Mouse (Mus musculus) urinary bladder, postnatal 4 days (tissue): ENCODE results near the gene Plxdc2.

Experiments
- DNase-seq, 2 experiments: peaks; one replicate each; pipeline ENCODE4 v3.0.0; 2021 to 2022; ENCODE audit warnings: low spot score in 2 of 2

Gene Plxdc2

GRCm38 (mm10) chr2:16414340-16414976, 58.4 kb downstream of the Plxdc2 start:
- DNase-seq, result no peak

- DNase-seq, result no peak
Observed at GRCm38 (mm10) chr2:16439030-16439429, 82.9 kb downstream of the Plxdc2 start.

DNA sequence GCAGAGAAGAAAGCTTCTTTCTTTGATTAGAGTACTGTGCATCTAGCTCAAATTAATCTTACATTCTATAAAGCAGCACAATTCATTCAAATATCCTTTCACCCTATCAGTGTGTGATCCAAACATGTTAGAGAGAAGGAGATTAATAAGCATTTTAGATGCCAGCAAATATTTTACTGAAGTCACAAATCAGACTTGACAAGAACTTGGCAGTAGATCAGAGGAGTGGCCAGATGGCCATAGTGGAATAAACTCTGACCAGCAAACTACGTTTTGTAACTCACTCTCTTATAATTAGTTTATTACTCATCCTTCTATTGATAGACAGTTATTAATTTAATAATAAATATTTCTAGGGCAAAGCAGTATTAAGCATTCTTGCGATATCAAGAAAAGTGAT, 86.5 kb downstream of the Plxdc2 start:
- no peak for DNase-seq

GRCm38 (mm10) chr2:16447936-16448335, 91.8 kb downstream of the Plxdc2 start:
- no peak for DNase-seq

DNA sequence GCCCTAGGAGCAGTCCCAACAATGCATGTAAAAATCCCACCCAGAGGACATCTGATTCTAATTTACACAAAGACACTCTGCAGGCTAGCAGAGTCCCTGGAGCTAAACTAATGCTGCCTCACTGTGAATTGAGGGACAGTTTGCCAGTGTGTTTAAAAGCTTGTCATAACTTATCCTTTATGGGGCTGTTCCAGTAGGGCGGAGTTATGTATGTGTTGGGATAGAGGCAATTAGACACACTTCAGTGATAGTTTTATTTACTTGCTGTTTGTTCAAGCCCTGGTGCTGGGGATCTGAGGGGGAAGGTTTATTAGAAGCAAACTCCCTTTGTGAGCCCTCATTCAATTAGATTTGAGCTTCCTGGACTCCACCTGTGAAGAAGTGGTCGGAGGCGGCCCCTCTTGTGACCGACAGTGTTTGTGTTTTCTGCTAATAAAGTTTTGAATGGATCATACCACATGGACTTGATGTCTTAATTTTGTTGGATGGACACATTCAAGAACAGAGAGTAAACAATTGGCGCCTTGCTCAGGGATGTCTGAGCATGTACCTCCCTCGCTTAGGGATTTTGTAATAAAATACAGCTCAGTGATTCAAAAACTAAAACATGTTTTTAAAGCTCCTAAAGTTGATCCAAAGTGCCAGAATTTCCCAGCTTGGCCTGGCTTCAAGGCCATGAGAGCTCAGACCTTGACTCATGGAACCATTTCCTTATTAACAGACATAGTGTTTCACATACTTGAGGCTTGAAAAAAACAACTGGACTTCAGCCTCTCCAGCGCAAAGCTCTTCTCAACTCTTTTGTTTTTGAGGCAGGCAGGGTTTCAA, 94.9 kb downstream of the Plxdc2 start:
- peak in 1 of 2 experiments; percentile 68 for DNase-seq

DNA sequence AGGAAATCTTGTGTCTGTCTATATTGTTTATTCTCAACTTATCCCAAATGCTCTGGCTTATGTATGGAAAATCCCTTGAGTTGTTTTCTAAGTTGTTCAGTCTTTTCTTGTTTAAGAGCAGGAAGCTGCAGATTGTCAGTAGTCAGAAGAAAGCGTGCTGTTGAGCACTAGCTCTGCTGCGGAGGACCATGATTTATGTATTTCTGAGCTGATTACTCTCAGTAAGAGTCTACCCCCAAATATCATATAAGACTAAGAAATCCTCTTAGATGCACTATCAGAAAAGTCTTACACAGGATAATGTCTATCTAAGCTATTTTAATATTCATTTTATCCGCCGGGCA, 95.5 kb downstream of the Plxdc2 start:
- DNase-seq, result no peak

- DNase-seq, result no peak
Observed at GRCm38 (mm10) chr2:16452080-16452479, 96.0 kb downstream of the Plxdc2 start.

- DNase-seq, result no peak
Observed at GRCm38 (mm10) chr2:16456264-16456780, 100.2 kb downstream of the Plxdc2 start.

DNA sequence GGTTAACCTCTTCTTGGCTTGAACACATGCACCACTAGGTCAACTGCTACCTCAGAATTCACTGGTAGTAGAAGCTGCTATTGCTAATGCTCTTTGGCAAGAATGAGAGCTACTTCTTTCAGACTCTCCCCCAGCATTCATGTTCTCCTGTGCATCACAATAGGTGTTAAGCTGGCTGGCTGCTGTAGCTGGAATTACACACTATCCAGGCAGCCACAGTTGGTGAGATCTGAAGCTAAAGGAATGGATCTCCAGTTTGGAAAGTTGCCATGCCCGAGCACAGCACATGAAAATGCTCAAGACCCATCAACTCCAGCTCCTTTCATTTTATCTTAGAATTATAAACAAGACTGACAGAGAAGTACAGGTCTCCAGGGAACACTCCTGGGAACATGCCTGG, 103.4 kb downstream of the Plxdc2 start:
- DNase-seq, result no peak

DNA sequence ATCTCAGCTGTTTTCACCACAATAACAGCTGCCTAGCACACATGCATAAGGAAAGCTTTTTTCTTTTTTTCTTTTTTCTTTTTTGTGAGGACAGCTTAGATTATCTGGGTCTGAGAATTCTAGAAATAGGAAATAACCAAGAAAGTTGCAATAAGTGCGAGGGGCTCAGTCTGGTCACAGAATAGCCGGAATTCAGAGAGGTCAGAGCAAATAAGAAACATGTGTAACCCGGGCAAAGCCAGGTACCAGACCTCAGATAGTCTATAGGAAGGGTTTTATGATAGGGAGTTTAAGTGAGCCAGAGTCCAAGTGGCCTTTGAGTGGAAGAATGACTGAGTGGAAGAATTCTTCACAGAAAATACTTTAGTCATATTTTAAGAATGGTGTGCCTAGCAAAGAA, 114.0 kb downstream of the Plxdc2 start:
- DNase-seq, result no peak

DNA sequence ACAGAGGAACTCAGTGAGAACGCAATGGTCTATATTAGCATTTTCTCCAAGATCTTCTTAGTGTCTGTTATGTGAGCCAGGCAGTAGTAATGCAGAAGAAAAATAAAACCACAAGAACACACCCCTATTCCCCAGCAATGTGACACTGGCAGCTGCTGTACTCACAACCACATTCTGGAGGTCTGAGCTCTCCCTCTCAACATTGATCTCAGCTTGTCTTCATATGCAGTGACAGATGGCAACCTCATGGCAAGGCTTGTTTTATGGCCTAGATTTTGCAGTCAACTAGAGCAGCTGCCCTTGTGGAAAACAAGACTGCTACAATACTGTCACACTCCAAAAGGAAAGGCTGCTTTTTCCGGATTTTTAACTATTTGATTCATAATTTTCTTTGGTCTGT, 127.8 kb downstream of the Plxdc2 start:
- DNase-seq, result no peak

GRCm38 (mm10) chr2:16485970-16486369, 129.9 kb downstream of the Plxdc2 start:
- no peak for DNase-seq

DNA sequence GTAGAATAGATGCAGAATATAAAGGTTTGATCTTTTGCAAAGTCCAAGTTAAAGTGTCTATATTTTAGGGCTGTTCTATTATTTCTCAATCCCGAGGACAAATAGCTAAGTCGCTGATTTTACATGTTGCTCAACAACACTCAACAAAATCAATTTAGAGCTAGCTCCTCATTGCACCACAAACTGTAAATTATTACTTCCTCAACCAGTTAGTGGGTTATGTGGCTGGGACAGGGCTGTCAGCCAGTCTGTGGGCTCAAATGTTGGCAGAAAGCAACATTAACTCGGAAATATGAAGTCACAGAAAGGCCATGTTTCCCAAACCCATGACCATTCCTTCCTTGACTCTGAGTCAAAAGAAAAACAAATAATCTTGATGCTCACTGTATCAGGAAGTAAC, 135.1 kb downstream of the Plxdc2 start:
- DNase-seq, result no peak

DNA sequence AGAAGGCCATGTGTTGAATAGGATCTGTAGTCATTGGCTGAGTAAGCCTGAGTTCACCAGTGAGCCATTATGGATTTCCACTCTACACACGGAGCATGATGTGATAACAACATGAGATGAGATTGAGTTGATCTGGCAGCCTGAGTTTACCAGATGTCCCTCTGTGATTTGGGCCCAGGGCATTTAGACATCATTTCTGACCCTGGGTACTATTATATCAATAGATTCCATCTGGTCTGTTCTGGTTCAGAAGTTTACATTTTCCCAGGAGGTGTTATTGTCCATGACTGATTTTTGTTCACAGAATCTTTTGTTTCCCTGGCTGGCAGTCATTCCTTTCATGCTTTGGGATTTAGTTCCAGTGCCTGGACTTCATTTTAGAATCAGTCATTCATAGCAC, 146.7 kb downstream of the Plxdc2 start:
- no peak for DNase-seq

- DNase-seq, result no peak
Observed at GRCm38 (mm10) chr2:16507540-16508230, 151.6 kb downstream of the Plxdc2 start.

GRCm38 (mm10) chr2:16518148-16518547, 162.0 kb downstream of the Plxdc2 start:
- no peak for DNase-seq

DNA sequence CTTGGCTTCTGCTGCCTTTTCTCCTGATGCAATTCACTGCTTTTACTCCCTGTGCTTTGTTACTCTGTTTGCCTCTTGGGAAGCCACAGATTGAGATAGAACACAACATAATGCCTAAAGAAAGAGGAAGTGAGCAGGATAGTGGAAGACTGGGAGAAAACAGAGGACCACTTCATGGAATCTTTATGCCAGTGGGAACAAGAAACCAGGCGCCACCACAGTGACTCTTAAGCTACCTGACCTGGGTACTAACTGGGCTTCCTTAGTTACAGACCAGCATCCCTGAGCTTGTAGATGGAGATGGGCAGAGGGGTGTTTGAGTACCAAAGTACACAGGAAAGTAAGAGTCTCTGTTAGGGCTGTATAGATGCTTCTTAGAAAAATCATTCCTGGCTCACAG, 167.3 kb downstream of the Plxdc2 start:
- no peak for DNase-seq

DNA sequence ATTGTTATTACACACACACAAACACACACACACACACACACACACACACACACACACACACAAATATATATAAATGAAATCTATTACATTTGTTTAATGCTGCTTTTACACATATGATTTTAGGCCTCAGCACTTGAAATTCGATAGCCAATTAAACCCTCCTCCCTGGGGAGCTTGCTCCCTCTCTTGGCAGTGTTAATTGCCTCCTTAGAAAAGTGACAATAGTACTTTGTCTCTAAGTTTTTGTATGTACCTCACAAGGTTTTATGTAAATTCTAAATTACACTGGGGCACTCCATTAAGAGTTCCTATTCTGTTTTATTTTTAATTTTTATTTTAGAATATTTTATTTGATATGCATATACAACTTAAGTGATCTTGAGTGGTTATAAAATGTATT, 176.1 kb downstream of the Plxdc2 start:
- DNase-seq, result no peak

DNA sequence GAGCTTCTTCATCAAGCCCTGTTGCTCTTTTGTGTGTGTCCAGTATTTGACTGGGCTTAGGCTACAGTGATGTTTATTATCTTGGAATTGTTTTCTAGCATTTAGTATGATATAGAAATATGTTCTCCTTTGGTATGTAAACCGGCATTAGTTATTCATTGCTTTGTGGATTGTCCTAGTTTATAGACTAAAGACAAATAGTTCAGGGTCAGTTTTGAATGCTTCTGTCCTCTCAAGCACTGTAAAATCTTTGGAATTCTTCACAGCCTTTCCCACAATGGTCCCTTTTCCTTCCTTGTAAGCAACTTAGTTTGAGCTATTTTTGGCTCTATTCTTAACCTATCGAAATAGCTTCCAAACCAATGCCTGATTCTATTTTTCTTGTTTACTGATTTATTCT, 178.5 kb downstream of the Plxdc2 start:
- no peak for DNase-seq

DNA sequence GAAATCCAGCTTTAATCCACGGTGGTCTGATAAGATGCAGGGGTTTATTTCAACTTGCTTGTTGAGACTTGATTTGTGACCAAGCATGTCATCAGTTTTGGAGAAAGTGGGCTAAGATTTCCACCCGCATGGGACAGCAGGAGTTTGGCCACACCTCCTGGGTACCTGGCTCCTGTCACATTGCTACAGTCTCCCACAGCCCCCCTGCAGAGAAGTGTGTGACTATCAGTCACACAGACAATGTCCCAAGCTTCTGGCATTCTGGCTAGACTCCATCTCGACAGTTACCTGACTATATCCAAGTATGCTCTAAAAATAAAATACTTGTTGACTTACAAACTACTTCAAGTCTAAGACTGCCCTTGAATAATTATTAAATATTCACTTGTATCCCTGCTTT, 185.1 kb downstream of the Plxdc2 start:
- DNase-seq, result no peak

DNA sequence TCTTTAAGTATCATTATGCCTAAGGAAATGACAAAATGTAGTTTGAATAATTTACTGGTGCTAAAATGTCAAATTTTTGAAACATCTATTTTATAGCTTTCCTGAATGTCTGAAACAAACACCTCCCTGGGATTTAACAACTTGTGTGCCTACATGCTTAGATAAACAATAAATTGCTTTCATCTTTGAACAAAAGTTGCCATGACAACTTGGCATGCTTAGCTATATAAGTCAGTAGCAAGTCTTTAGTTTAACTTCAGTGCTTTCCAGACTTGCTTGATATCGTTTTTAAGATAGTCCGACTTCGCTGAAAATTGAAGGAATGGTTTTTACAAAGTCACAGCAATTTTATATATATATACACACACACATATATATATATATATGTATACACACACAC, 189.1 kb downstream of the Plxdc2 start:
- no peak for DNase-seq

DNA sequence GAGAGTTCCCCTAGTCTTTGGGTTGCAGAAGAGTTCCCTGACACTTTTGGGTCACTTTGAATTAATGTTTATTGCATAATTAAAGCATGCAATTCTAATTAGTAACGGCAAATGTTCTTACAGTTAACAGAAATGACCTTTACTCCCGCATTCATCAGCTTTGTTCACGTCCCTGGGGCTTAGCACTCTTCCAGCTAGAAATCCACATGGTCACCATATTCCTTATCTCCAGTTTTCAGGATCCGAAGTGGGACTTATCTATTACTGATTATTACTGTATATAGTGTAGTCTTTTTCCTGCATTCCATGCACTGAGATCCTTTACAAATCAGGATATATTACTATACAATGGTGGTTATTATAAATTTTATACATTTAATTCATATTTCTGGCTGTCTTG, 203.2 kb downstream of the Plxdc2 start:
- DNase-seq, result no peak

DNA sequence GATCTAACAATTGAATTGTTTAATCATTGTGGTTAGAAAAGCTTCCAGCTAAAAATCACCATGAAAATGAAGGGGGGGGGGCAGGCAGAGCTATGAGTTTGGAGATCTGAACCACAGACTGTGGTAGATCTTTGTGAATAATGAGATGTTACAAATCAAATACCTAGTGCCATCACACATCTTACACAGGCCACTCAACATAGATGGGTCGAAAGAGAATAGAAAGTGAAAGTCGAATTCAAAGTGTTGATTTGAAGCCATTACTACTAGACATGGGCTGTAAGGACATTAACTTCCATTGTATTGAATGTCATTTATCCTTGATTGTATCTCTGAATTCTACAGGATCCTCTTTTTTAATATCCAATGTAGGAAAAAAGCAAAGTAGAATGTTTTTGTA, 212.2 kb downstream of the Plxdc2 start:
- no peak for DNase-seq
